Mouse (Mus musculus) urinary bladder, postnatal 14 days (tissue): ENCODE data around the gene Mad1l1.
A peak's percentile ranks its signal among the peaks of the same experiment; 100 is the strongest.

ENCODE experiments used
- DNase-seq: peaks from one replicate; pipeline ENCODE4 v3.0.0; 2021; ENCODE audit warnings: low spot score

The Mad1l1 gene

DNA sequence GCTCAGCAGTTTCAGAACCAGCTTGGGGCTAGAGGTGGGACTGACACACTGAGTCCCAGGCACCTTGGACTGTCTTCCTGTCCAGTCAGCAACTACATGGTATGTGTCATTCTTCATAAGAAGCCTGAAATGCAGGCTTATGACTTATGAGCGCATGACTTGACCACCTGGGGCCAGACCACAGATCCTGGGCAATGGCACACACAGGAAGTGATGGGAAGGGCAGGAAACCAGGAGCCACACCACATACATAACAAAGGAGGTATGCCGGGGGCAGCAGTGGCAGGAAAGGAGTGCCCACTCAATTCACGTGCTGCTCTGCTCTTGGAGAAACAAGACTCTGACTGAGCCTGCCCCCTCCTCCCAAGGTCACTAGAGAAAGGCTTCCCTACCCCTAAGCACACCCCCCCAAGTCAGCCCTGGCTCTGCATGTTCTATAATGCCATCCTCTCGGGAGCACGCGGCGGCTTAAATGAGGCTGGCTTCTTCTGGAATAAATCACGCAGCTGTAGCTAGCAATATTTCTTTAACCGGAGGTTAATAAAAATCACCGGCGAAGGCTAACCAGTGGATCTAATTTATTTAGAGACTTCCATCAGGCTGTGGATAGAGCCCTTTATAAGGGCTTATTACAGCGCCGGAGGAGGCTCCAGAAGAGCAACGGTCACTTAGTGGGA, 146.4 kb downstream of the Mad1l1 start:
- DNase-seq: no peak

DNA sequence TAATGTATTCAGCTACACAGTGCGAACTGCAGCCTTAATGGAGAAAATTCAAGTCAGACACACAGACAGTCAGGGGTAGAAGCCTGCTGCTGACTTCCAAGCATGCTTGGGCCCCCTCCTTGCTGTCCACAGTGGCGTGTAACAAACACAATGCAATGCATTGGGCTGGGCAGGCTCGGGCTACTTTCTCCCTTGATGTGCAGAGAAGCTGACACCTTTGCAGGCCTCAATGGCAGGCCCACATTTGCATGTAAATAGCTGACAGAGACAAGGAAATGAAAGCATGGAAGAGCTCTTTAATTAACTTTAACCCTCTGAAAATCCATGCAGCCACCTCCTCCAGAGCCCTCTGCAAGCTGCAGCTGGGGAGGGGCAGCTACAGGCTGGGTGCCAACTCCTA, 147.3 kb downstream of the Mad1l1 start:
- DNase-seq: no peak

DNA sequence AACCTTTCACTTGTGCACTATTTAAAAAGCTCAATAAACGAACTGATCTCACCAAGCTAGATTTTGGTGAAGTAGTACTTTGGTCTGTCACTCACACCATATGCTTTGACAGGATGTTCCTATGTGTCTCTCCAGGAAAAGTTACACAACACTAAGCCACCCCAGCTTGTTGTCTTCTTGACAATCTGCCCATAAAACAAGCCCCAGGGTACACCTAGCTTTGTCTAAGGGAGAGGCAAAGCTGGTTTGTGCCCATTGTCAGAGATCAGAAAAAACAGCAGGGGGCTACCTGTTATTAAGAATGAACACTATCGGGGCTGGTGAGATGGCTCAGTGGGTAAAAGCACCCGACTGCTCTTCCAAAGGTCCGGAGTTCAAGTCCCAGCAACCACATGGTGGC, 148.2 kb downstream of the Mad1l1 start:
- DNase-seq: no peak

DNA sequence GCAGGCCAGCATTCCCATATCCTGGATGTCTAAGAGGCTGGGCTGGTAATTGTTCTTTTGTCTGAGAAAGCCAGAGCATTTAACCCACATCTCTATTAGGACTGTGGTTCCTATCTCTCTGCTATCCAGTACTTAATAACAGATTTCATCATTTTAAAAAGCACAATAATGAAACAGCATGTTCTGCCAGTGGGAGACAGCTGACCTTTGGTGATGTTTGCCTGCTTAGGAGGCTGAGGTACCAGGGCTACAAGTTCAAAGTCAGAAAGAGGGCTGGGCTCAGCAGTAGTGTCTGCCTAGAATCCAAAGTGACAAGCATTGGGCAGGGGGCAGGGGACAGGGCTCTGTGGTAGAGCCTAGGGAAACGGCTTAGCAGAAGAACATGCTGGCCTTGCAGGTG, 149.6 kb downstream of the Mad1l1 start:
- DNase-seq: no peak

DNA sequence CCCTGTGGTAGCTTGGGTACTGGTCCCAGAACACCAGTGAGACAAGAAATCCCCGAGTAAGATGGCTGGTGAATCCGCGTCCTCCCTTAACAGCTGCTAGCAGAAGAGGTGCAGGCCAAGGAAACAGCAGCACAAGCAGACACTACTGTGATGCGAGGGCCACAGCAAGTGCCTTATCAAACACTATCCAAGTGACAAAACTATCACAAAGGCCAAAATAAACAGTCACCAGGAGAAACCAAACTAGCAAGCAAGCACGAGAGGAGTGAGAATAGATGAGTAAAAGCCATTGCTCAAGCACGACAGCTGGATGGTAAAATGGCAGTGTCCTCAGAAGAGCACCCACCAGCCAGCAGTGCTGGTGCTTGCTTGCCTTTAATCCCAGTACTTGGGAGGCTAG, 153.8 kb downstream of the Mad1l1 start:
- DNase-seq: no peak

DNA sequence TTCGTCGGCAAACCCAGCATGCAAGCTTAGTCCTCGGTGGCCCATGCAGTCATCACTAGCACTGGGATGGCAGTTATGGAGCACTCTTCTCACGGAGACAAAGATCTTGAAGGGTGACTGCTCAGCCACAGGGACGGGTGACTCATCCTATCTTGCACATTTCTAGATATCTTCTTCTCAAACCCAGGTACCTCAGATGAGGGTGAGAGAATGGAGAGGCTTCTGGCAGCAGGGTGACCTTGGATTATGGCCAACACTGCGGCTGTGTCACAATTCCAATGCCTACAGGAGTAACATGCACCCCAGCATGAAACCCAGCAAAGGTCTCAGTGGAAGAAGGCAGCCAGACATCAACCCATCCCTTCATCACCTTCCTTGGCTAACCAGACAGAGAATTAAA, 154.3 kb downstream of the Mad1l1 start:
- no peak for DNase-seq

DNA sequence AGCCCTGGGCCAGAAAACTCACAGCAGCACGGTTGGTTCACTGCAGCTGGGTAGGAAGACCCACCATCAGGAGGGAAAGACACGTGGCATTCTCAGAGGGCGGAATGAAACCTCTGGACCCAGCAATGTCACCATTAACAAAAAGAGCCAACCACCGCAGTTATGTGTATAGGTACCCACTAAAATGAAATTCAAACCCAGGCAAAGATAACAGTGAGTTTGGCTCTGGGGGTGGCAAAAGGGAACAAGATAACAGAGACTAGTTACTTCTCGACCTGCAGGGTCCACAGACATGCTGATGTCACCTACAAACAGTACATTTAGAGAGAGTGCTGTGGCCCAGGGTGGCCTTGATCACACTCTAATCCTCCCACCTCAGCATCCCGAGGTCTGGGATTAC, 157.4 kb downstream of the Mad1l1 start:
- DNase-seq: no peak

DNA sequence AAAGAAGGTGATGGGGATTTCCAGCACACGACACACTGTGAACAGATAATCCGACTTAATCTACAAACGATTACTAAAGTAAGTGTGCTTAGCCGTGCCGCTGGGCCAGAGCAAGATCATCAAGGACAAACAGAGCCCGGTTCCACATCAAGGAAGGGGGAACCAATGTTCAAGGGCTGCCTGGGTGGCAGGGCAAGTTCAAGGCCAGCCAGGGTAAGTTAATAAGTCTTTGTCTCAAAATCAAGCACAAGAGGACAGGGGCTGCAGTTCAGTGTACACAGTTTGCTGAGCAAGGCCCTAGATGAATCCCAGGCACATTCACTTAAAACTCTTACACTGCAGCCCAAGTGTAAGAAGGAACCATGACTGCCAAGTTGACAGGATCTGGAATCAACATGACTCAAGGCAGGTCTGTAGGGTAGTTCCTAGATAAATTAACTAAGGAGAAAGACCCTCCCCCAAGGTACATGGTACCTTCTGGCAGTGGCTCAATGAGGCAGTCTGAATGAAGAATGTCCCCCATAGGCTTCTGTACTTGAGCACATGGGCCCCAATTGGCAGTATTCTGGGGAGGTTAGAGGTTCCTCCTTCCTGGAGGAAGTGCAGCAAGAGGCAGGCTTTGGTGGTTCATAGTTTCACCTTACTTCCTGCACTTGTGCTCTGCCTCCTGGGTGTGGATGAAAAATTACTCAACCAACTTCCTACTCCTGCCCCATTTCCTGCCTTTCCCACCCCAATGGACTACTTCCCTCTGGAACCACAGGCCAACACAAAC, 159.1 kb downstream of the Mad1l1 start:
- DNase-seq: no peak

DNA sequence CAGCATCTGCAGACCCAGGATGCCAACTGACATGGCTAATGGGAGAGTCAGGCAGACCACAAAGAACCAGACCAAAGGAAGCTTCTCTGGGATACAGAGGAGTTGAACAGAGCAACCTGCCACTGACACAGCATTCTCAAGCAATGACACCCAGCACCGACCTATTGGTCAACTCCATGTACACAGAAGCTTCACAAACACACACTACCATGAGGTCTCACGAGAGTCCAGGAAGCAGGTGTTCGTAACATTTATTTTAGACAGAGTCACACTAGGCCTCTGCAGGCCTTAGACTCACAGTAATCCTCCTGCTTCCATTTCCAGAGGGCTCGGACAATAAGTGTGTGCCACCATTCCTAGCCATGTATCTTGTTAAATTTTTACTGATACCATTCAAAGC, 162.3 kb downstream of the Mad1l1 start:
- no peak for DNase-seq

DNA sequence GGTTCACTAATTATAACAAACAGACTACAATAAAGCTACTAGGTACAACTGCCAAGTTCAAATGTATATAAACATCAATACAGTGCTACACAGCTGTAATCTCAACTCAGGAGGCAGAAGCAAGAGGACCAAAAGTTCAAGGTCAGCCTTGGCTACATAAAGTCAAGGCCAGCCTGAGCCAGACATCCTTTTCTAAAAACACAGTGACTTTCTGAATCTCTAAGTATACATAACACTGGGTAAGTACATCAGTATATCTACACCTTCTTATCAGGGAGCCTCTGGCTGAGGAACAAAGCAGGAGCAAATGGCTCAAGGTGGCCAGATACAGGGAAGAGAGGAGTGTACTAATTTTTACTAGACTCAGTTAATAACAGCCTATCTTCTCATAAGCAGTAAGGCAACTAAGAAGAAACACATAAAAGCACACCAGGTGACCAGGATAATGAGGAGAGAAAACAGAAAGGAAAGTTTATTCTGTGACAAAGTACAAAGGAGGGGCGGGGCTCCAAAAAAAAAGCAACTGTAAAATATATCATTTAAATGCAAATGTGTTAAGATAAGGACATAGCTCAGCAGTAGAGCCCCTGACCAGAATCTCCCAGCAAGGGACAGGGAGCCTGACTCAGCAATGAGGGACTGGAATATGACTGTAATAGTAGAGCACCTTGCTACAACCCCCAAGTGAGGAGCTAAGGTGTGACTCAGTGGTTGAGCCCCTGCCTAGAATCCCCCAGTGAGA, 163.3 kb downstream of the Mad1l1 start:
- no peak for DNase-seq

DNA sequence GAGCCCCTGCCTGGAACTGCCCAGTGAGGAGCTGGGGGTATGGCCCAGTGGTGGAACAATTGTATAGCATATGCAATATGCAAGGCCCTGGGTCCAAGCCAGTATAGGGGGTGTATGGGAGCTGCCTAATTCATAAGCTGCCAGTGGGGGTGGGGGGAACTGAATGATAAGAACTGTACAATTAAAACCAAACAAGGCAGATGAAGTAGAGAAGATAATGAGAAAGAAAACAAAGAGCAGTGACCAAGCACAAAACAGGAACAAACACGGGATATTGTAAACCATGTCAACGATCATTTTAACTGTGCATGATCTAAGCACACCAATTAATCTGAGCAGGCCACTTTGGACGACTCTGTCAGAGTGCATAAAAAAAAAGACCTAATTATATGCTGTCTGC, 167.2 kb downstream of the Mad1l1 start:
- DNase-seq: no peak

DNA sequence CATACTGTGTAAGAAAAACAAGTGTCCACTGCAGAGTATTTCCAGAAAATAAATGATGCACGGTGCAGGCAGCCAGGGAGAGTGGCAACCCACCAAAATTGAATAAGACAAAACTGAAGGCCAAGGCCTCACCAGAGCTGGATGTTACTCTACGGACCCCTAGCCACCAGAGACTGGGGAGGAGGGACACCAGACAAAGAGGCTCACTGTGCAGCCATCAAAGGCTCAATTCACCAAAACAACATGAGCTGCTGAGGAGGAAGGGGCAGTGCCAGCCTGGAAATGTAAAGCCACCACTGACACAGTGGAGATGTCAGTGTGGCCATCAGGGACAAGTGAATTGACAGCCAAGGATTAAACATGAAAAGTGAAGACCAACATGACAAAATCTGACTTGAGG, 169.5 kb downstream of the Mad1l1 start:
- DNase-seq: no peak

DNA sequence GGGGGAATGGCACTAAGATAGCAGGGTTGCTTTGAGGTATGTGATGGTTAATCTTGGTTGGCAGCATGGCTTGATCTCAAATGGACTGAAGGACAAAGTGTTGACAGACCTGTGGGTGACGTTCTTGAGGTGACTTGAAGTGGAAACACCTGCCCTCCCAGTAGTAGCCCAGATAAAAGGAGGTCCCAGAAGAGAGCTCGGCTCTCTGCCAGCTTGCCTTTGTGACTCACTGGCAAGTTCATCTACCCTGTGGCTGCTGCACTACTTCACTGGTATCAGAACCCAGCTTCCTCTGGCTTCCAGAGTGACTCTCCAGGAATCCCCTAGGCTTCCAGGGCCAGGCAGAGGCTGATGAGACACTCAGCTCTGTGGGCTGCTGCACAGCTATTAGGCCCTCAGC, 170.2 kb downstream of the Mad1l1 start:
- peak; percentile 29 for DNase-seq

DNA sequence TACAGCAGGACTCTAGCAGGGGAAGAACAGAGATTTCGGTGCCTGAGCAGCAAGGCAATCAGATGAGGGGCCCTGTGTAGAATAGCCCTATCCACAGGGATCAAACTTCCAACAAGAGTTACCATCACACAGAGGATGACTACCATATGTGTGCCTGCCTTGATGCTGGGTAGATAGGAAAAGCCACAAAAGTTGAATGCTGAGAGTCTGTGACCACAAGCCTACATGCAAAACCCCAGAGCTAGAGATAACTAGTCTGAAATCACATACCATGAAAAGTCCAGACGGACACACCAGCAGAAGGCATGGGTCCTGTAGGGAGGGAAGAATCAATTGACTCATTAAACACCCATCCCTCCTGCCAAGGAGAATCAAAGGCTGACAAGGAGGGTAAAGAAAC, 170.7 kb downstream of the Mad1l1 start:
- no peak for DNase-seq

DNA sequence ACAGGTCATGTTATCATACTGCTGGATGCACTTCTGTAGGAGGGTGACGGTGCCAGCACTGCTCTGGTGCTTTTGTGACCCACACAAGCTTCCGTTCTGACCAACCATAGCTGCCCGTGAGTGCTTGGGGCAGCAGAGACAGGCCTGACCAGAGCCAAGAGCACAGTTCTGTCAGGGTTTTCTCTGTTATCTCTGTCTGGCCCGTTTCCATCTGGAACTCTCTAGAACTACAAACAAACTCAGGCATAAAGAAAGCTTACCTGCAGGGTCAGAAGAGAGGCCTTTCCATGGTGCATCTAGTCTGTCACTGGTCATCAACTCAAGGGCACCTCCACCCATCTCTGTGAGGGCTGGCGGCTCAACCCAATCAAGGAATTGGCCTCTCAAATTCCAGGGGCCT, 171.2 kb downstream of the Mad1l1 start:
- DNase-seq: no peak

DNA sequence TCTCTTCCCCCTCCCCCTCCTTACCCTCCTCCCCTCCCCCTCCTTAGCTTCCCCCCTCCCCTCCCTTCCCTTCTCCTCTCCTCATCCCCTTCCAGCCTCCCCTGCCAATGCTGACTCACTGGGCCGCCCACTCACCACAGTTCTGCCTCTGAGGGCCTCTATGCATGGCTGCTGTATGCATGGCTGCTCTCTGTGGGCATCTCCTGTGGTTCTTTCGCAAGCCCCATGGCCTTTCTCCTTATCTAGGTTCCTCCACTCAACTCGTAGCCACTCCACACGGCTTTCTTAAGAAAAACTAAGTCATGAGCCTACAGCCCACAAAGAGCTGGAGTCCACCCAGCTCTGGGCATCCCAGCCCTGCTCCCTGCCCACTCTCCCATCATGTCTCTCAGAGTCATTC, 172.1 kb downstream of the Mad1l1 start:
- DNase-seq: no peak

DNA sequence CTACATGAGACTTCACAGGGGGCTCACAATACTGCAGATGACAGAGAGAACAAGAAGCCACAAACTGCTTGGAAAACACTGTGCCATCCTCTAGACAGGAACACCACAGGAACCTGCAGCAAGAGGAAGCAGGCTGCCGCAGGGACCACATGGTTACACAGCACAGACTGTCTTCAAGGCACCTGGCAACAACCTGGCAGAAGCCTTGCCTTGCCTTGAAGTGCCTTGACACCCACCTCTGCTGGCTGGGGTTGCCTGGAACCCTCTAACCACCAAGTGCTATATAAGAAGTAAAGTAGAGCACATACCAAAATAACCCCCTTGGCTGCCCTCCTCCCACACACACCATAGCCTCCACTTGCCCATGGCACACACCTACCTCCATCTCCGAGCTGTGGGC, 177.8 kb downstream of the Mad1l1 start:
- DNase-seq: no peak

DNA sequence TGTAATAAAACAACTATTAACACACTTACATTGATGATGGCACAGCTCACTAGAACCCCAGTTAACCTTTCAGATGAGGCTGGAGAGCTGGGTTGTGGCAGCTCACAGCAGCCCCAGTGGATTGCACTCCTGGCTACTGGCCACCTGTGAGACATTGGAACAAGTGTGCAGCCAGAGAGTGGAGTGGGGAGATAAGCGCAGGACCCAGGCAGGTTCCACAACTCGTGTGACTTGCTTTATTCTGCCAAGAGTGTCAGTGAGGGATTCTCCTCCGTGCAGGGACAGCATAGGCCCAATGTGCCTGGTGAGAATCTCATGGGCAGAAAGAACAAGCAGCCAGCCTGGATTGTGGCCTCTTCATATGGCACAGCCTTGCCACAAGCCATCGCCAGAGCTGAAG, 180.0 kb downstream of the Mad1l1 start:
- DNase-seq: no peak

DNA sequence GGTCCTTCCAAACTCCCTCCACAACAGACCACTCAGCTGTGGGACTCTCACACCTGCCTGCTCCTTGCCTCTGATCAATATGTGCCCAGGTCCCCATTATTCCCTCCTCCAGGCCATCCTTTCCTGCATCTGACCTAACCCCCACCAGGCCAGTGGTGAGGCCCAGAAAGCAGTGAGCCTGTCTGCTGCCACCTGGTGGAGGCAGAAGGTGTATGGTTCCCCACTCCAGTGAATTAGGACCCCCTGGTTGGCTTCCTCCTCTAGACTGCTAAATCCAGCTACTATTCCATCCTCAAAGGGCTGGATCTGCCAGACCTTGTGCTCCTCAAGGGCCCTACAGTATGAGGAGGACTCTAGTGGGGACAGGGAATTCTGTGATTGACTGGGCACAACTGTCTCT, 181.1 kb downstream of the Mad1l1 start:
- peak; percentile 42 for DNase-seq

DNA sequence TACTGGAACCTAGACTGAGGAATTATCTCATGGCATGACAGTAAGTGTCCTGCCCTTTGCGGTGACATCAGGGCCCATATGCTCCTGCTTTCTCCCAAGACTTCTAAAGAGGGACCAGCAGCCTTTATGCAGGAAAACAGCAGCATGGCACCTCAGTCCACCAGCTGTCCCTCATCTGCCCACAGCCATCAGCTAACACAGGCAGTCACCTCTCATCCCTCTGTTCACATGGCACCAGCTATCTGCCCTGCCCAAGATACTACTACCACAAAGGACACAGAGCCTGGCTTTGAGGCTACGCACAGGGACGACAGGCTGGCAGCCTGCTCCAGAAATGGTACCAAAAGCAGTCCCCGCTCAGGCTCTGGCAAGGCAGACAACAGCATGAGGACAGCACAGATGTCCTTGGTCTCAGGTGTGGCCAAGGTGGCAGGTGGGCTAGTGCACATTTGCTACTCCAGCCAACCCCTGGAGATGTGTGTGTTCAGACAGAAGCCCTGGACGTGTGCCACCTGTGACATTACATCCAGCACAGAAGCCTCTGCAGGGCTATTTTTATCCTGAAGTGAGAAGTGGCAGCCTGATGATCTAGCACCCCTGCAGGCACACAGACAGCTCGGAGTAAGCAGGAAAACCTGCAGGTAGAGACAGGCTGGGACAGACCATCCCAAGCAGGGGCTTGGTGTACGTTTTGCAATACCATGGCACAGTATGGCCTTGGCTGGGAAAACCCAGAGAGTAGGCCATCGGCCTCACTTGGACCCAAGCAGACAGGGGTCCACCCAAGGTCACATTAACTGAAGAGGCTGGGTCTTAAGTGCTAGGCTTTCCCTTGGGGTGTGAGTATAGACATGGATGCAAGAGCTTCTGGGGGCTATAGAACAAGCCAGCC, 185.4 kb downstream of the Mad1l1 start:
- DNase-seq: no peak

DNA sequence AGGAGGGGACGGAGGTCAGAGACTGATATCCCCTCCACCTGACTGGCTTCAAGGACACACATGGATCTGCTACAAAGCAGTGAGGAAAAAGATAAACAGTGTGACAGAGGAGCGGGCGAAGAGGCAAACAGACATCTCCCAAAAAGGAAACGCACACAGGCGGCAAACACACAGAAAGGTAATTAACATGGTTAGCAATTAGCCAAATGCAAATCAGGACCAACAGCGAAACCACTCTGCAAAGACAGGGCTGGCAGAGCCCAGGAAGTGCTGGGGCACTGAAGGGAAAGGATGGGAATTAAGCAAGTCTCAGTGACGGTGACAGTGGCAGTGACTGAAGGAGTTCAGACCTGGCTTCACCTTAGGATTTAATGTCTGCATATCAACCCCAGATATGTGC, 187.3 kb downstream of the Mad1l1 start:
- DNase-seq: no peak

DNA sequence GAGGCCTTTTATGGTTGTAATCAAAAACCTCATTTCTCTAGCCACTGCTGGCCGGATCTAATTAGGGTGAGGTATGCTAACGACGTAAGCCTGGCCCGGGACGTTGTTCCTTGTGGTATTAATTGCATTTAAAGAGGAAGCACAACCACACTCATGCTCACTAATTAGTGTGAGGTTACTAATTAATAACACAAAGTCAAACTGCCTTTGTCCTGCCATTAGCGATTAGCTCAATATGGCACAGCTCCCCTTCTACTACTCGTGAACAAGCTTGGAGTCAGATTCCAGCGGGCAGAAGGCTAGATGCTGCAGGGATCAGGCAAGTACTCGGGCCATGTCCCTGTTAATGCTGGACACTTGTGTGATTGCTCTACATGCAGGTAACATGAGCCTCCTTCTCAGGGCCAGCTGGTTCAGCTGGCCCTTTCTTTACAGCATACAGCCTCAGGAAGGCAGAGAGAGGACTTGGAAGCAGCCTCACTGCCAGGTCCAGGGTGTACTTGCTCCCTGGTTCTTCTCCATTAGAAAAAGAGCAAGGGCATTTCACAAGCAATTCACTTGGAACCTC, 192.9 kb downstream of the Mad1l1 start:
- DNase-seq: no peak
